Mouse (Mus musculus) midbrain, embryonic 10.5 days (tissue): ENCODE data around the gene Tmem206. TPM values are rescaled to one million over a fixed set of nuclear protein-coding genes. Genes with fewer than 3 reads are reported as not detected.

Experiments used
- DNase-seq: peaks from one replicate; pipeline ENCODE4 v3.0.0-alpha.2; 2017; ENCODE audit warnings: low spot score
- H3K27ac ChIP-seq: fragments of 300-500 bp; sonication (generic); replicated peaks from 2 replicates; pipeline ENCODE4 v1.5.1; 2016; ENCODE audit warnings: mild to moderate bottlenecking
- H3K27me3 ChIP-seq: fragments of 300-500 bp; sonication (generic); 2 replicates; pipeline ENCODE4 v1.6.1; 2016; ENCODE audit warnings: low read depth, mild to moderate bottlenecking; ENCODE audit not compliant: poor library complexity, severe bottlenecking
- H3K36me3 ChIP-seq: fragments of 300-500 bp; sonication (generic); 2 replicates; pipeline ENCODE4 v1.6.1; 2016; ENCODE audit warnings: mild to moderate bottlenecking, moderate library complexity
- H3K4me1 ChIP-seq: fragments of 300-500 bp; sonication (generic); 2 replicates; pipeline ENCODE4 v1.6.1; 2016
- H3K4me3 ChIP-seq: fragments of 300-500 bp; sonication (generic); 2 replicates; pipeline ENCODE4 v1.5.1; 2016; ENCODE audit warnings: mild to moderate bottlenecking, moderate library complexity
- H3K9me3 ChIP-seq: fragments of 300-500 bp; sonication (generic); replicated peaks from 2 replicates; pipeline ENCODE4 v1.6.1; 2016; ENCODE audit warnings: mild to moderate bottlenecking
- WGBS: fragments of 180-500 bp; shearing (Covaris S2); methylation state at CpG from one replicate; pipeline ENCODE4 v1.1.7; 2016; 5-methylcytosine and 5-hydroxymethylcytosine counted together
- polyA plus RNA-seq: library from polyadenylated mRNA; unstranded; fragments of >200 nt; fragmentation: Nextera tagmentation; extraction: Ambion mirVana; gene quantifications from 2 replicates; pipeline ENCODE4 v1.2.1, GENCODE M21; 2016

Gene Tmem206
- polyA plus RNA-seq: 32.3 and 34.9 TPM in 2 replicates

GRCm38 (mm10) chr1:191325726-191326232 lies at the start of gene Tmem206:
Tmem206 (plus strand) TSS chr1:191325912.
- Histone ChIP-seq H3K27me3 (peaks cover 9% of the 10 kb centered on the region), H3K4me1 (peaks cover 33% of the 10 kb centered on the region), H3K27ac (peak within 1 kb of the TSS; percentile 96), H3K36me3 (peaks cover 21% of the 10 kb centered on the region), H3K4me3 (peak within 1 kb of the TSS; percentile 94), H3K9me3 (no peaks in the 10 kb centered on the region)
- WGBS: under 1% methylated on average over 42 of the region's 42 CpGs
- peak; percentile 96 for DNase-seq

GRCm38 (mm10) chr1:191276181-191276580 lies 49.5 kb upstream of the Tmem206 start:
- H3K27me3 ChIP-seq: 0 out of 2 replicates have a peak, but pooled peaks cover 7% of the 10 kb centered on the region
- H3K4me3 ChIP-seq: no peak overlapping the region
- 96% methylated on average over 4 of the region's 7 CpGs for WGBS
- no peak overlapping the region for H3K27ac ChIP-seq
- H3K4me1 ChIP-seq: peaks cover 19% of the 10 kb centered on the region
- DNase-seq: no peak
- no peaks in the 10 kb centered on the region for H3K36me3 ChIP-seq
- no peaks in the 10 kb centered on the region for H3K9me3 ChIP-seq

- Histone ChIP-seq H3K4me1 (peaks cover 26% of the 10 kb centered on the region), H3K27me3 (0 out of 2 replicates have a peak, but pooled peaks cover 7% of the 10 kb centered on the region), H3K4me3 (no peak overlapping the region), H3K36me3 (no peaks in the 10 kb centered on the region), H3K27ac (no peak overlapping the region), H3K9me3 (no peaks in the 10 kb centered on the region)
- WGBS: 84% methylated on average over 14 of the region's 14 CpGs
- DNase-seq: no peak
Observed at GRCm38 (mm10) chr1:191277549-191278059, 48.1 kb upstream of the Tmem206 start.

- 88% methylated on average over 4 of the region's 4 CpGs for WGBS
- no peak overlapping the region for H3K4me3 ChIP-seq
- H3K4me1 ChIP-seq: peaks cover 26% of the 10 kb centered on the region
- H3K36me3 ChIP-seq: no peaks in the 10 kb centered on the region
- H3K27ac ChIP-seq: no peak overlapping the region
- no peaks in the 10 kb centered on the region for H3K9me3 ChIP-seq
- no peak for DNase-seq
- 0 out of 2 replicates have a peak, but pooled peaks cover 7% of the 10 kb centered on the region for H3K27me3 ChIP-seq
Observed at GRCm38 (mm10) chr1:191278324-191278723, 47.4 kb upstream of the Tmem206 start.

GRCm38 (mm10) chr1:191281171-191281570 lies 44.5 kb upstream of the Tmem206 start:
- Histone ChIP-seq H3K36me3 (no peaks in the 10 kb centered on the region), H3K9me3 (no peaks in the 10 kb centered on the region), H3K27ac (no peak overlapping the region), H3K4me1 (peaks cover 29% of the 10 kb centered on the region), H3K4me3 (no peak overlapping the region), H3K27me3 (no peaks in the 10 kb centered on the region)
- 68% methylated on average over 7 of the region's 7 CpGs for WGBS
- DNase-seq: no peak

- Histone ChIP-seq H3K36me3 (no peaks in the 10 kb centered on the region), H3K9me3 (no peaks in the 10 kb centered on the region), H3K27me3 (no peaks in the 10 kb centered on the region), H3K27ac (no peak overlapping the region), H3K4me3 (no peak overlapping the region), H3K4me1 (peaks cover 25% of the 10 kb centered on the region)
- DNase-seq: no peak
- 100% methylated on average over 1 of the region's 1 CpGs for WGBS
Observed at GRCm38 (mm10) chr1:191282319-191282718, 43.4 kb upstream of the Tmem206 start.

- Histone ChIP-seq H3K4me1 (peaks cover 15% of the 10 kb centered on the region), H3K27me3 (no peaks in the 10 kb centered on the region), H3K27ac (no peak overlapping the region), H3K36me3 (no peaks in the 10 kb centered on the region), H3K4me3 (no peak overlapping the region), H3K9me3 (no peaks in the 10 kb centered on the region)
- 83% methylated on average over 13 of the region's 13 CpGs for WGBS
- no peak for DNase-seq
Observed at GRCm38 (mm10) chr1:191283110-191284040, 42.3 kb upstream of the Tmem206 start.

- H3K27ac ChIP-seq: no peak overlapping the region
- H3K27me3 ChIP-seq: no peaks in the 10 kb centered on the region
- H3K4me1 ChIP-seq: peaks cover 15% of the 10 kb centered on the region
- H3K4me3 ChIP-seq: no peak overlapping the region
- H3K36me3 ChIP-seq: no peaks in the 10 kb centered on the region
- H3K9me3 ChIP-seq: no peaks in the 10 kb centered on the region
- DNase-seq: no peak
- WGBS: 90% methylated on average over 8 of the region's 8 CpGs
Observed at GRCm38 (mm10) chr1:191284502-191284901, 41.2 kb upstream of the Tmem206 start.

- WGBS: 31% methylated on average over 8 of the region's 8 CpGs
- Histone ChIP-seq H3K4me3 (no peak overlapping the region), H3K9me3 (no peaks in the 10 kb centered on the region), H3K36me3 (no peaks in the 10 kb centered on the region), H3K27me3 (no peaks in the 10 kb centered on the region), H3K4me1 (no peaks in the 10 kb centered on the region), H3K27ac (no peak overlapping the region)
- peak; percentile 45 for DNase-seq
Observed at GRCm38 (mm10) chr1:191288762-191289161, 37.0 kb upstream of the Tmem206 start.

- no peak for DNase-seq
- Histone ChIP-seq H3K36me3 (no peaks in the 10 kb centered on the region), H3K4me1 (no peaks in the 10 kb centered on the region), H3K4me3 (no peak overlapping the region), H3K9me3 (no peaks in the 10 kb centered on the region), H3K27me3 (no peaks in the 10 kb centered on the region), H3K27ac (no peak overlapping the region)
- WGBS: 80% methylated on average over 5 of the region's 5 CpGs
Observed at GRCm38 (mm10) chr1:191292348-191292747, 33.4 kb upstream of the Tmem206 start.

- no peaks in the 10 kb centered on the region for H3K9me3 ChIP-seq
- DNase-seq: no peak
- no peak overlapping the region for H3K27ac ChIP-seq
- H3K4me1 ChIP-seq: no peaks in the 10 kb centered on the region
- 88% methylated on average over 2 of the region's 2 CpGs for WGBS
- no peaks in the 10 kb centered on the region for H3K27me3 ChIP-seq
- no peak overlapping the region for H3K4me3 ChIP-seq
- H3K36me3 ChIP-seq: no peaks in the 10 kb centered on the region
Observed at GRCm38 (mm10) chr1:191293051-191293450, 32.7 kb upstream of the Tmem206 start.

- no peaks in the 10 kb centered on the region for H3K4me1 ChIP-seq
- no peaks in the 10 kb centered on the region for H3K9me3 ChIP-seq
- H3K36me3 ChIP-seq: no peaks in the 10 kb centered on the region
- WGBS: 71% methylated on average over 9 of the region's 9 CpGs
- no peak overlapping the region for H3K4me3 ChIP-seq
- H3K27me3 ChIP-seq: no peaks in the 10 kb centered on the region
- H3K27ac ChIP-seq: no peak overlapping the region
- no peak for DNase-seq
Observed at GRCm38 (mm10) chr1:191293996-191294795, 31.5 kb upstream of the Tmem206 start.
